Comparison of ENCODE assay signal across 9 mouse cellular contexts in genomic region chr2:44705883-44706615, GRCm38 (mm10).
DNase-seq lines count a peak whose midpoint lies in the region; ATAC-seq lines count a peak whose summit lies in the region.
"Had no signal": no experiment of that assay in that cellular context is flagged by ENCODE, and none has a peak within 500 bp of the region (broad histone marks: within the 10 kb centered on the region; RNA-seq: fewer than 3 reads in every experiment).

No protein-coding gene starts in this region.

- no peaks in the 10 kb centered on the region for H3K4me1 ChIP-seq in embryonic facial prominence, embryonic 15.5 days
- no peaks in the 10 kb centered on the region for H3K4me1 ChIP-seq in intestine, embryonic 15.5 days (replicated peaks)
- H3K4me1 ChIP-seq in limb, embryonic 15.5 days: no peaks in the 10 kb centered on the region

- H3K9me3 ChIP-seq in embryonic facial prominence, embryonic 15.5 days (replicated peaks): no peaks in the 10 kb centered on the region
- no peaks in the 10 kb centered on the region for H3K9me3 ChIP-seq in intestine, embryonic 15.5 days
- H3K9me3 ChIP-seq in limb, embryonic 15.5 days: no peaks in the 10 kb centered on the region
- H3K9me3 ChIP-seq: megakaryocyte, embryonic 14.5 days had no signal

- no peaks in the 10 kb centered on the region for H3K36me3 ChIP-seq in embryonic facial prominence, embryonic 15.5 days
- no peaks in the 10 kb centered on the region for H3K36me3 ChIP-seq in intestine, embryonic 15.5 days
- H3K36me3 ChIP-seq in limb, embryonic 15.5 days: no peaks in the 10 kb centered on the region

- H3K4me2 ChIP-seq in embryonic facial prominence, embryonic 15.5 days (replicated peaks): no peak overlapping the region
- no peak overlapping the region for H3K4me2 ChIP-seq in intestine, embryonic 15.5 days (replicated peaks)
- no peak overlapping the region for H3K4me2 ChIP-seq in limb, embryonic 15.5 days

- DNase-seq in left cerebral cortex, adult 18-20 months (ENCODE audit: low spot score in 2 of 2): peak; percentile 16 to 31
- DNase-seq in left cerebral cortex, postnatal 4 days: no peak
- DNase-seq in thymus, postnatal 10 days (ENCODE audit: low spot score in 2 of 2): no peak
- DNase-seq in cerebellum, adult 18-20 months: no peak
- DNase-seq: cerebellum, postnatal 14 days had no signal

- 29% methylated on average over 4 of the region's 4 CpGs for WGBS in embryonic facial prominence, embryonic 15.5 days
- 44% methylated on average over 4 of the region's 4 CpGs for WGBS in intestine, embryonic 15.5 days
- WGBS in limb, embryonic 15.5 days: 50% methylated on average over 4 of the region's 4 CpGs

- no peak overlapping the region for H3K4me3 ChIP-seq in embryonic facial prominence, embryonic 15.5 days (replicated peaks)
- H3K4me3 ChIP-seq in intestine, embryonic 15.5 days (replicated peaks): no peak overlapping the region
- H3K4me3 ChIP-seq in limb, embryonic 15.5 days: no peak overlapping the region
- H3K4me3 ChIP-seq: megakaryocyte, embryonic 14.5 days had no signal

- H3K27me3 ChIP-seq in embryonic facial prominence, embryonic 15.5 days: no peaks in the 10 kb centered on the region
- no peaks in the 10 kb centered on the region for H3K27me3 ChIP-seq in intestine, embryonic 15.5 days (replicated peaks)
- H3K27me3 ChIP-seq in limb, embryonic 15.5 days: no peaks in the 10 kb centered on the region
- H3K27me3 ChIP-seq: megakaryocyte, embryonic 14.5 days had no signal

- intact Hi-C loops in left cerebral cortex, postnatal 4 days (cut with DNase I): no loop called here

- peak overlapping the region; percentile 68; the same call in 1 of the 2 replicates for H3K27ac ChIP-seq in embryonic facial prominence, embryonic 15.5 days (replicated peaks)
- peak overlapping the region; percentile 28; the same call in 1 of the 2 replicates for H3K27ac ChIP-seq in intestine, embryonic 15.5 days
- H3K27ac ChIP-seq in limb, embryonic 15.5 days: peak overlapping the region; percentile 57

- H3K9ac ChIP-seq in embryonic facial prominence, embryonic 15.5 days: no peak overlapping the region
- no peak overlapping the region for H3K9ac ChIP-seq in intestine, embryonic 15.5 days
- no peak overlapping the region for H3K9ac ChIP-seq in limb, embryonic 15.5 days

- ATAC-seq in embryonic facial prominence, embryonic 15.5 days (ENCODE audit: insufficient number of reproducible peaks, low FRiP score, low TSS enrichment, low read depth): no peak
- ATAC-seq in intestine, embryonic 15.5 days: peak; percentile 72
- ATAC-seq in limb, embryonic 15.5 days (ENCODE audit: insufficient number of reproducible peaks, low FRiP score, low TSS enrichment, low read depth): no peak

Comparison
In these comparisons a context has a peak if more than half of its experiments do, and no peak if none do; other contexts are left out.
1. DNase-seq: peak in left cerebral cortex, adult 18-20 months (2 of 2); none in left cerebral cortex, postnatal 4 days (single experiment), thymus, postnatal 10 days (0 of 2) and cerebellum, adult 18-20 months (0 of 2).
2. Peak in every context shown above with its lines, with median percentiles within 50 percentile points of each other: H3K27ac ChIP-seq.